Mouse (Mus musculus) spleen, postnatal 14 days (tissue): ENCODE data around the gene Lrit2.

ENCODE experiments used
- DNase-seq, 2 experiments: peaks; one replicate each; pipeline ENCODE4 v3.0.0; 2021 to 2022; ENCODE audit warnings: low spot score in 2 of 2

Lrit2 gene

GRCm38 (mm10) chr14:37067629-37068028, at the start of gene Lrit2:
Gene Lrit2, plus strand, starts transcription at chr14:37067929.
- no peak for DNase-seq

DNA sequence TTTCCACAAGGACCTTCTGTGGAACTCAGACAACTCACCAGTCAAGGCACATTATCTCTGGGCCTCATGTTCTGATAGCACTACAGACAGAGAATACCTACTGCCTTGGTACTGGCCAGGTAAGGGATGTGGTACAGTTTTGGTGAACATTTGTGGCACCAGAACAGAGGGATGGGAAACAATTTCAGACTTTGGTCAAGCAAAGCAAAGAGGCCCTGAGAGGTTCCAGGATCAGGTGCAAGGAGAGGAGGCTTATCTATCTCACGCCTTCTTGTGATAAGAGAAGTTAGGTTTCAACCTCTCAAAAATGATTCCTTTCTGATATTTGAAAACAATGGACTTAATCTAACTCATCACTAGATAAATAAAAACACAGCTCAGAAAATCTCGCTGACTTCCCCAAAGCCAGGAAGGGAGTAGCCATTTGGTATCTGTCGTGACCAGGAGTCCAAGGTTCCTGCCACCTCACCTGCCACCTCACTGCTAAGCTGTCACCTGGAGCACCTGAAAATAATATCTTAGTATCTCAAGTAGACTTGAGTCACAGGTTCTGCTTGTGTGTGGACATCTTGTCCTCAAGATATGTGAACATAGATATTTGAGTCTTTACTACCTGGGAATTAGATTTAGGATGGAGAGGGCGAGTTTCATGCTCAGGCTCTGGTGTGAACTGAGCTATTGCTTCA, 40.3 kb upstream of the Lrit2 start:
- no peak for DNase-seq

- no peak for DNase-seq
These were observed 39.8 kb upstream of the Lrit2 start for GRCm38 (mm10) chr14:37027951-37028350.

GRCm38 (mm10) chr14:37028555-37028954, 39.2 kb upstream of the Lrit2 start:
- no peak for DNase-seq

DNA sequence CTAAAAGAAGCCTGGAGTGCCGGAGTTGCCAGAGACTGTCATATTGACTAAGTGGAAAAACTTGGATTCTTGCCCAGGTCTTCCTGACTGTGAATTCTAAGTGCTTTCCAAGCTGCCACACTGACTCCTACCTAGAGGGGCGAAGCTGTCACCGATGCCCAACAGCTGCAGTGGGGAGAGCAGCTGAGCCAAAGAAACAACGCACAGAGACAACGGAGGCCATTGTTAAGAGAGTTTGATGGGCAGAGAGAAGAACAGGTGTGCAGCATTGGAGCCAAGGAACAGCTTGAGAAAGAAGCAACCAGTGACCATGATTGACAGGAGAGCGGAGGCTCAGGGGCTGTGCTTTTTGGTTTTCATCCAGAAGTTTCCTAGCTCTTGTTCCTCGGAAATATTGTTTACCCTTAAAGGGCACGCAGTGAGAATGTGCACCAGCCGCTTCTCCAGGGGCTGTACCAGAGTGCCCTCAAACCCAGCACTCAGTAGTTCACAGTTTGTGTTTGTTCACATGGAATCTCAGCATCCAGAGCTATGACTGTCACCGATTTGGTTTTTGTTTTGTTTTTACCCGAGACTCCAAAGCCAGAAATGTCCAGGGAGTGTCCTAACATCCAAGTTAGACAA, 35.1 kb upstream of the Lrit2 start:
- no peak for DNase-seq

DNA sequence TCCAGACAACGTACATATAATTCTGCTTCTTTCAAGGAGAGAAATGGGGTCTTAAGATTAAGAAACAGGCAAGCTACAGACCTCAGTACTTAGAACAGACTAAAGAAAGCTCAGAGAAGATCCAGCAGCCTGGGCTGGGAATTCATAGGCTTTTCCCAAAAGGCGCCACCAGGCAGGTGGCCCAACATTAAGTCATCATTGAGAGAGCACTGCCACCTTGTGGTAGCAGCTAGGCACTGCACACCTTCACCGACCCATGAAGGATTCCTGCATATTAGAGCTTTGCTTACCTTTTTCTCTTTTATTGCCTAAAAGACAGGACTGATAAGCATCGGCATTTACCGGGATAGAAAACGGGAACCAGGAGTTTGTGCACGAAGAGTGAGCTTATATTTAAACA, 34.5 kb upstream of the Lrit2 start:
- DNase-seq = peak; percentile 16 to 33

DNA sequence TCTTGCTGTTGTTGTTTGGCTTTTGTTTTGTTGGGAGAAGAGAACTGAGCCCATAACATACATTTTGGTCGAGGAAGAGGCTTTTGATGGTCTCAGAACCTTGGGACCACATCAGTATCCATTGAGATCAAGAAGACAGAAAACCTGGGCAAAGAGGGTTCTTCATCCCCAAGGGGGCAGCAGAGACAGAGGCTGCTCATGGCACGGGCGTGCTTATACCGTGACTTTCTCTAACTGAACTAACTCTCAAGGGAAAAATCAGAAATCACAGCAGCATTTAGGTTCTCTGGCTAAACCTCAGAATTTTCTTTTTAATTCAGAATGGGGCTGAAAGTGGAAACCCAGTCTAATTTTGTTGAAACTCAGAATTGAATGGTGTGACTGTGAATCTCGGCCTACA, 33.3 kb upstream of the Lrit2 start:
- DNase-seq = no peak

DNA sequence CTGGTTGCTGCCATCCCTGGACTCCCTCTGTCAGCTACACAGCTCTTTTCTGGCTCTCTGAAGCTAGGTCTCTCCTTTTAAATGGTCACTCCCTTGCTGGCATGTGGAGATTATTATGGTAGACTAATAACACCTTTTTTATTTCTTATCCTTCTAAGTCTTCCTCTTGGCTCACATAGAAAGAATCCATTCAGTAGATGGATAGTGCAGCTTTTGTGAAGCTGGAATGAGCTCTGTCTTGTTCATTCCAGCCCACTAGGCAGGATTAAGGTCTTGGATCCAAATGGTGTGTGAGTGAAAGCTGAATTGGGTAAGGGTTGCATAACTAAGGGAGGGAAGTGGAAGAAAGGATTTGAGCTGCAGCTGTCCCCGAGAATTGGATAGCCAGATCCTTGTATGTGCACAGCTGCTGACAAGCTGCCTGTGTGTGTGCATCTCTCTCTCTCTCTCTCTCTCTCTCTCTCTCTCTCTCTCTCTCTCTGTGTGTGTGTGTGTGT, 18.8 kb upstream of the Lrit2 start, which contains the start of gene Rgr:
TSS of gene Rgr (minus strand) at position 51 of the 497 bp plus-strand sequence.
- DNase-seq = no peak

GRCm38 (mm10) chr14:37064849-37065248, 2.9 kb upstream of the Lrit2 start:
- DNase-seq = no peak

DNA sequence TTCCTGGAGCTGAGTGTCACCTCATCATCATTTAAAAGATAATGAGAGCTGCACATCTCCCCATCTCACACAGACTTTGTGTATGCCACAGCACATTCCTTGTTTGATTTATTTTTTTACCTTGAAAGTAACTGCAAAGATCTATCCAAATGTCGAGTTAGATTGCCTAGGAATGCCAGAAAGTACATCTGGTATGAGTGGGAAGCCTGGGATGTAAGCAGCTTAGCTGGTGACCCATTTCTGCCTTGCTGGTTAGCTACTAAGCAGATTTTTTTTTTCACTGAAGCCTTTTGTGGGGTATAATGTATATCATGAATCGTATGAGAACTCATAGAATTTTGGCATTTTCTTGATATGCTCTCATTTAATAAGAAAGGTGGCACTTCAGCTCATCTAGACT, 1.1 kb upstream of the Lrit2 start:
- no peak for DNase-seq

DNA sequence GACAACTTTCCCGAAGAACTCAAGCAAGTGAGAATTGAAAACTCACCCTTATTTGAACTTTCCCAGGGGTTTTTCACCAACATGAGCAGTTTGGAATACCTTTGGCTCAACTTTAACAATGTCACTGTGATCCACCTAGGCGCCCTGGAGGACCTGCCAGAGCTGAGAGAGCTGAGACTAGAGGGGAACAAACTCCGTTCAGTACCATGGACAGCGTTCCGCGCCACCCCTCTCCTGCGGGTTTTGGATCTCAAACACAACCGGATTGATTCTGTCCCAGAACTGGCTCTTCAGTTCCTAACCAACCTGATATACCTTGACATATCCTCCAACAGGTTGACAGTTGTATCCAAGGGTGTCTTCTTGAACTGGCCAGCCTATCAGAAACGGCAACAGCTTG, 787 bp downstream of the Lrit2 start:
- no peak for DNase-seq

DNA sequence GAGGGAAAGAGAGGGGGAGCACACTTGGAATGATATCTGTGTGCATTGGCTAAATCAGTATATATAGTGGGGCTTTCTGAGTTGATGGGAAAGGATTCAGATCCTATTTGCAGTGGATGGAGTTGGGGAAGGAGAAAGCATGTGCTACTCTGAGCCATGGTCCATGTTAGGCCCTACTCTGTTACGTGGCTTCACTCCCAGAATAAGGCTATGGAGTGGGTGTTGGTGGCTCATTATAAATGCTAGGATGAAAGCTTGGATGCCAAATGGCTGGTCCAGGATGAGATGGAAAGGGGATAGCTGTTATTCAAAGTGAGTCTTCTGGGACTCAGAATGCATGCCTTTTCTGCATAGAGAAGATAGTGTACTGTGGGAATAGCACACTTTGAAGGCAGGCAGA, 13.0 kb downstream of the Lrit2 start:
- no peak for DNase-seq

DNA sequence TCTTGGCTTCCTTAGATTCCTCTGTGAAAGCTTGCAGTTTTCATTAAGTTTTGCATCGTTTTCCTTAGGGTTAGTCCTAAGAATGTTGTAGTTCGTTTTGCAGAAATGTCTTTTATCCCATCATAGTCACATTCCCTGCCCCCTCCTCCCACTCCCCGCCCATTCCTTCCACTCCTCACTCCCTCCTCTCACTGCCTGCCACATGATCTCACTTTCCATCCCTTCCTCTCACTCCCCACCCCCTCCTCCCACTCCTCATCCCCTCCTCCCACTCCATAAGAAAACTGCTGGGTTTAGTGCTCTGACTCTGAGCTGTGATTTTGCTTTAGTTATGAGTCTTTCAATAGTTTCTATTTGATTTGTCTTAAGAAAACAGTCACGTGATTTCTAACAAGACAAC, 16.0 kb downstream of the Lrit2 start:
- no peak for DNase-seq

GRCm38 (mm10) chr14:37094436-37094835, 26.7 kb downstream of the Lrit2 start:
- DNase-seq = no peak

DNA sequence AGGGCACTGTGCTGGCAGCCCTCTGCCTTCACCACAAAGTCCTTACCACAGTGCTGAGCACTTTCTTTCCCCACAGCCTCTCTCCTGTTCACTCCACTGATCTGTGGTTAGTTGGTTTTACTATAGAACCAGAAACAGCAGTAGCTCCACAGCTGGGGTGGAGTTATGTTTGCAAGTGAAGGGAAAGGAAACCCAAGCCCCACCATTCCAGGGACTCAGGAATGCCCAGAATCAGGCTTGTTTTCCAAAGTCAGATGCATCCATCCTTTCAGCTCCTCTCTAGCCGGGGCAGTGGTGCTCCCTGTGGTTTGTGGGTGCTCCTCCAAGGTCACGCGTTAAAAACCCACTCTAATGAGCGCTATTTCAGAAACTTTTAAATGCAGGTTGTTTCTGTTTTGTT, 27.8 kb downstream of the Lrit2 start:
- no peak for DNase-seq

DNA sequence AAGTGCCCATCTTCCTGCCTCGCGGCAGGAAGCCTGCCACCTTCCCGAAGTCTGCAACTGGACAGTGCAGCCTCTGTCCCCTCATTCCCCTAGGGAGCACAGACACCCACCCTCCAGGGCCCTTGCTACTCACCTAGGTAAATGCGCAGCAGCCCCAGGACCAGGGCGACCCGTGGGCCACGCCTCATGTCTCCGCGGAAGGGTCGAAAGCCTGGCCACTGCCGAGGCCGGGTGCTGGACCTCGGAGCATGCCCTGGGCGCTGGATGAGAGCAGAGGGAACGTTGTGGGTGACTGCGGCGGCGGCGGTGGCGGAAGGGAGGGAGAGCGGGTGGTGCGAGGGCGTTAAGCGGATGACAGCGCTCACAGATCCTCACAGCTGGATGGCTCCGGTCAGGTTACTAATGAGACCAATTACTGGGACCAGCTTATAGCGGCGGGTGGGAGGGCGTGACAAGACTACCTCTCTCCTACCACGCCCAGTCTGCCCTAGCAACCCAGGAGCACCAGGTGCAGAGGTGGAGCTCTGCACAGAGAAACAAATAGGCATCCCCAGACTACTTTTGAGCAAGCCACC, 30.3 kb downstream of the Lrit2 start, which contains the start of gene Cdhr1:
TSS of gene Cdhr1 (minus strand) at position 392 of the 575 bp plus-strand sequence.
- DNase-seq = no peak

DNA sequence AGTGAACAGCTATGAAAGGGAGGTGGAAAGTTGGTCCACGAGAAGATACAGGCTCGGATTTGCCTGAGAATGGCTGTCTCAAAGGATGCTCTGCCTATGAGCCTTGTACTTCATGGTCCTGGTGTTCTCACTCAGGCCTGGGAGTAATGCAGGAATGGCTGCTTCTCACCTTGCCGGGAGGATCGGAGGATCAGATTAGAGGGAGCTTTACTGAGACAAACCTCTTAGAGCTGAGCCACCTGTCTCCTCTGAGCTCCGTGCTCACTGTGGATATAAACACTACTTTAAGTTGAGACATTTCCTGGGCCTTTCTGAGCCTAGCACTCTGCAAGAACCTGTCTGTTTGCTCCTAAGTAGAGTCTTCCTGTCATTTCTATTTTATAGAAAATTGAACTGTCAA, 33.8 kb downstream of the Lrit2 start:
- no peak for DNase-seq

GRCm38 (mm10) chr14:37102484-37102883, 34.8 kb downstream of the Lrit2 start:
- DNase-seq = no peak

- DNase-seq = no peak
These were observed 37.0 kb downstream of the Lrit2 start for GRCm38 (mm10) chr14:37104747-37105146.

GRCm38 (mm10) chr14:37105846-37106245, 38.1 kb downstream of the Lrit2 start:
- DNase-seq = no peak

GRCm38 (mm10) chr14:37109460-37109859, 41.7 kb downstream of the Lrit2 start:
- no peak for DNase-seq

GRCm38 (mm10) chr14:37109975-37110374, 42.2 kb downstream of the Lrit2 start:
- no peak for DNase-seq

GRCm38 (mm10) chr14:37110456-37110855, 42.7 kb downstream of the Lrit2 start:
- no peak for DNase-seq
